Mouse (Mus musculus) cerebellum, adult 2 months (tissue): ENCODE results near the gene Smarce1. TPM values are rescaled to one million over a fixed set of nuclear protein-coding genes. Genes with fewer than 3 reads are reported as not detected.

ENCODE experiments used
- DNase-seq, 2 experiments: peaks; one replicate each; pipeline ENCODE4 v3.0.0; 2021
- H3K27ac ChIP-seq: fragments of 200-500 bp; 2 replicates; pipeline ENCODE4 v1.5.1; 2012; ENCODE audit warnings: low read length, control low read depth, inconsistent platforms; ENCODE audit not compliant: insufficient read depth
- H3K27me3 ChIP-seq: fragments of 200-500 bp; 2 replicates; pipeline ENCODE4 v1.6.1; 2012; ENCODE audit warnings: inconsistent platforms, mild to moderate bottlenecking, low read length, moderate library complexity; ENCODE audit not compliant: control insufficient read depth, insufficient read depth
- H3K4me1 ChIP-seq: fragments of 200-500 bp; 2 replicates; pipeline ENCODE4 v1.6.1; 2011; ENCODE audit warnings: low read length; ENCODE audit not compliant: control insufficient read depth, insufficient read depth
- H3K4me3 ChIP-seq: fragments of 200-500 bp; replicated peaks from 2 replicates; pipeline ENCODE3; 2011; ENCODE audit warnings: mild to moderate bottlenecking, low read depth, low read length, control low read depth; ENCODE audit not compliant: insufficient read depth
- CTCF ChIP-seq: fragments of 200-500 bp; IDR thresholded peaks from 2 replicates; pipeline ENCODE4 v1.5.1; 2011; ENCODE audit warnings: low read depth, mild to moderate bottlenecking, control low read depth, low read length, moderate library complexity, borderline replicate concordance; ENCODE audit not compliant: insufficient read depth
- POLR2A ChIP-seq: fragments of 200-500 bp; IDR thresholded peaks from 2 replicates; pipeline ENCODE4 v1.6.1; 2011; ENCODE audit warnings: low read length, control low read depth, borderline replicate concordance; ENCODE audit not compliant: insufficient read depth
- WGBS: fragments of 180-500 bp; shearing (Covaris S2); methylation state at CpG from one replicate; pipeline ENCODE4 v1.1.7; 2018; 5-methylcytosine and 5-hydroxymethylcytosine counted together
- polyA plus RNA-seq: library from polyadenylated mRNA; depleted of rRNA; stranded (reverse); fragments of >200 nt; gene quantifications from 2 replicates; pipeline ENCODE4 v1.2.3, GENCODE M21; 2012

The Smarce1 gene
- polyA plus RNA-seq, 1 experiment, result 67.1 TPM

GRCm38 (mm10) chr11:99171442-99171841 is 59.4 kb downstream of the Smarce1 start:
- TF ChIP-seq POLR2A (no peak), CTCF (no peak)
- no peak for DNase-seq
- Histone ChIP-seq H3K4me3 (no peak overlapping the region), H3K4me1 (no peaks in the 10 kb centered on the region), H3K27ac (no peak overlapping the region), H3K27me3 (no peaks in the 10 kb centered on the region)
- WGBS, result 67% methylated on average over 2 of the region's 2 CpGs

GRCm38 (mm10) chr11:99170547-99171267 is 60.1 kb downstream of the Smarce1 start:
- Histone ChIP-seq H3K4me3 (no peak overlapping the region), H3K27ac (no peak overlapping the region), H3K4me1 (no peaks in the 10 kb centered on the region), H3K27me3 (no peaks in the 10 kb centered on the region)
- 76% methylated on average over 12 of the region's 12 CpGs for WGBS
- DNase-seq, result no peak
- TF ChIP-seq POLR2A (no peak), CTCF (no peak)

GRCm38 (mm10) chr11:99170005-99170404 is 60.8 kb downstream of the Smarce1 start:
- Histone ChIP-seq H3K4me1 (no peaks in the 10 kb centered on the region), H3K4me3 (no peak overlapping the region), H3K27me3 (no peaks in the 10 kb centered on the region), H3K27ac (no peak overlapping the region)
- WGBS, result 93% methylated on average over 6 of the region's 6 CpGs
- TF ChIP-seq CTCF, result no peak
- no peak for DNase-seq

- TF ChIP-seq POLR2A (no peak), CTCF (no peak)
- Histone ChIP-seq H3K27me3 (no peaks in the 10 kb centered on the region), H3K27ac (no peak overlapping the region), H3K4me1 (no peaks in the 10 kb centered on the region), H3K4me3 (no peak overlapping the region)
- DNase-seq, result no peak
- 88% methylated on average over 2 of the region's 2 CpGs for WGBS
Observed at GRCm38 (mm10) chr11:99169438-99169837, 61.4 kb downstream of the Smarce1 start.

- no peaks in the 10 kb centered on the region for H3K27me3 ChIP-seq
- 74% methylated on average over 12 of the region's 12 CpGs for WGBS
- H3K4me1 ChIP-seq, result no peaks in the 10 kb centered on the region
- no peak for TF ChIP-seq POLR2A
- no peak for TF ChIP-seq CTCF
- H3K4me3 ChIP-seq, result no peak overlapping the region
- no peak for DNase-seq
- H3K27ac ChIP-seq, result no peak overlapping the region
Observed at GRCm38 (mm10) chr11:99168030-99168474, 62.8 kb downstream of the Smarce1 start.

GRCm38 (mm10) chr11:99167576-99167975 is 63.2 kb downstream of the Smarce1 start:
- no peak overlapping the region for H3K27ac ChIP-seq
- TF ChIP-seq POLR2A (no peak), CTCF (no peak)
- 89% methylated on average over 7 of the region's 7 CpGs for WGBS
- no peaks in the 10 kb centered on the region for H3K4me1 ChIP-seq
- no peak for DNase-seq
- no peaks in the 10 kb centered on the region for H3K27me3 ChIP-seq
- H3K4me3 ChIP-seq, result no peak overlapping the region

GRCm38 (mm10) chr11:99166241-99166640 is 64.6 kb downstream of the Smarce1 start:
- no peak overlapping the region for H3K27ac ChIP-seq
- WGBS, result 92% methylated on average over 7 of the region's 7 CpGs
- DNase-seq, result no peak
- no peaks in the 10 kb centered on the region for H3K27me3 ChIP-seq
- no peak overlapping the region for H3K4me3 ChIP-seq
- H3K4me1 ChIP-seq, result no peaks in the 10 kb centered on the region
- TF ChIP-seq CTCF (no peak), POLR2A (no peak)

GRCm38 (mm10) chr11:99165031-99165752 is 65.6 kb downstream of the Smarce1 start:
- DNase-seq, result no peak
- H3K27ac ChIP-seq, result no peak overlapping the region
- no peaks in the 10 kb centered on the region for H3K4me1 ChIP-seq
- WGBS, result 78% methylated on average over 11 of the region's 11 CpGs
- no peaks in the 10 kb centered on the region for H3K27me3 ChIP-seq
- TF ChIP-seq CTCF, result no peak
- no peak for TF ChIP-seq POLR2A
- no peak overlapping the region for H3K4me3 ChIP-seq
